Mouse (Mus musculus) adrenal gland, adult (tissue): ENCODE measurements around the gene Fndc7.

Source experiments
- DNase-seq, 2 experiments: peaks; one replicate each; pipeline ENCODE4 v3.0.0; 2022 to 2023; ENCODE audit warnings: low spot score in 1 of 2; ENCODE audit not compliant: inconsistent age in 2 of 2

Fndc7 gene

GRCm38 (mm10) chr3:108856386-108857123 lies 33.3 kb downstream of the Fndc7 start:
- DNase-seq: peak in 1 of 2 experiments; percentile 50

GRCm38 (mm10) chr3:108855864-108856263 lies 33.9 kb downstream of the Fndc7 start:
- DNase-seq: peak; percentile 89 to 93

DNA sequence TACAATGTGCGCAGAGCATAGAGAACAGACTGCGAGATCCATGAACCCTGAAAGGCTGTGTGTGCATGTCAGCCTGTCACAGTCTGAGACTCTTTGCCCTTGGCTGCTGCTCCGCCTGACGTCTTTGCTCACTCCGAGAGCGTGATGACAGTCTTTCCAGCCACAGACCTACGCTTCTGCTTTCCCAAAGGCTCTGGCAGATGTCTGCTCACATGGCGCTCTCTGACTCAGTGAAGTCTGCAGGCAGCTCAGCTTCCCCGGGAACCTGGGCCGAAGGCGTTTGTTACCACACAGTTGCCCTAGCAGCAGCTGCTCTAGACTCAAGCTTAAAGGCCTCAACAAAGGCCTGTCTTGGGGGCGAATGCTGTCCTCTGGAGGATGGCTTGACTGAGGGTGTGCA lies 34.4 kb downstream of the Fndc7 start:
- DNase-seq: peak; percentile 76 to 83

GRCm38 (mm10) chr3:108853266-108853665 lies 36.5 kb downstream of the Fndc7 start:
- DNase-seq: no peak

- DNase-seq: no peak
Observed at GRCm38 (mm10) chr3:108851996-108852697, 37.7 kb downstream of the Fndc7 start.

GRCm38 (mm10) chr3:108851554-108851953 lies 38.3 kb downstream of the Fndc7 start:
- DNase-seq: no peak

GRCm38 (mm10) chr3:108851075-108851474 lies 38.7 kb downstream of the Fndc7 start:
- DNase-seq: no peak

DNA sequence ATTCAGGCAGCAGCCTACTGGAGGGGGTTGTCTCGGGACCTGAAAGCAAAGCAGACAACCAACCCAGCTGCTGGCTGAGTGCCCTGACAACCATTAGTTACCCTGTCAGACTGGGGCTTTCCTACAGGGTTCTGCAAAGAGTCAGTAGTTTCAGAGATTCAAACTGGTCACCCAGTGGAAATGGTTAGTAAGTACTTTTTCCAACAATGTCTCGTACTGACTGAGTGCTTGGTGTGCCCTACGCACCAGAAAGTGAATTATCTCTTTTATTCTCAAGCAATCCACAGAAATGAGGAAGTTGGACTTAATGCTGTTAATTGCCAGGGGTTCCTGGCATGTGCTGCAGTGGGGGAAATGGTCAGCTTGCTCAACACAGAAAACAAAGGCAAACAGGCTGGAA lies 39.3 kb downstream of the Fndc7 start:
- peak; percentile 61 to 84 for DNase-seq

DNA sequence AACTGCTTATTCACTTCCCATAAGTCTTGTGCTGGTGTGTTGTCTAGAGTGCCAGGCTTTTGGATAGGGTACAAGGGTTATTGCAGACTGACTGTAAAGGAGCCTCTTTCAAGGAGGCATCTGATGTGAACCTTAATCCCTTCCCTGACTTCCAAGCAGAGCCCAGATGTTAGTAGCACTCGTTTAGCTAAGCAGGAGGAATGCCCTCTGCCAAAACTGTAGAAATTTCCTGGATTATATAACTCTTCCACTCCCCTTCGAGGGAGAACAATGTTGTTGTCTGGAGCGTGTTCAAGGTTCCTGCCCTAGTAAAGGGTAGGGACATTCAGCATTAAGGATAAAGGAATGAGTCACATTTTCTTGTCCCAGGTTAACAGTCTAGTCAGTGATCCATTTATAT lies 43.2 kb downstream of the Fndc7 start:
- DNase-seq: peak; percentile 35 to 75

DNA sequence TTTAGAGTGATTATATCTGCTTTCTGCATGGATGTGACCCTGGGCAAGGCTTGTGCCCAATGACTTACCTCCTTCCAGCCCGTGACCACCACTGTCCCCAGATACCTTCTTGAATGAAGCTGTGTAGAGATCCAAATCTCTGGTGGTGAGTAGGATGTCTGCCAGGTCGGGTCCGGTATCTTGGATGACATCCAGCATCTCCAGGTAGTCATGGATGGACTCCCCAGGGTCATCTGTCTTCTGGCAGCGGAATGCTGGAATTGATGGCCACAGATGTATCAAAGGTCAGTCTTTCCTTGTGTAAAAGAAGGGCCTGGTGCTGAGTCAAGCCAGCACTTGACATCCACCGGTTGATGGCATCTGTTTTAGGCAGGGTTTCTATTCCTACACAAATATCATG lies 45.3 kb downstream of the Fndc7 start:
- peak in 1 of 2 experiments; percentile 32 for DNase-seq

DNA sequence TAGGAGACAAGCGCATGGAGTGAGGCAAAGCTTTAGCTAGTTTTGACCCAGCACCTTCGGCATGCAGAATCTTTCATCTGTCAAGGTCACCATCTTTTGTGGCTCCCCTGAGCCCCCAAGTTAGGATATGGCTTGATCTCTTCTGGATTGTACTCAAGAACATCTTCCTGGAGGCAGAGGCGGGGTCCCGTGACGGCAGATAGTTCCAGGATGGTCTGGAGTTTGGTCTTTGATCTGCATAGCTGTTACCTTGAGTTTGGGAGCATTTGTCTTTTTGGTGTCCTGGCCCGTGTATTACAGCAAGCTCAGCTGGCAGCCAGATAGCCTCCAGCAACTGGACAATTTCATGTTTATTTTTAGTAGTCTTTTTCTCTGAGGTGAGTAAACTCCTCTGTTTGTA lies 45.8 kb downstream of the Fndc7 start:
- peak; percentile 33 to 66 for DNase-seq

GRCm38 (mm10) chr3:108840716-108841054 lies 49.1 kb downstream of the Fndc7 start:
- no peak for DNase-seq

DNA sequence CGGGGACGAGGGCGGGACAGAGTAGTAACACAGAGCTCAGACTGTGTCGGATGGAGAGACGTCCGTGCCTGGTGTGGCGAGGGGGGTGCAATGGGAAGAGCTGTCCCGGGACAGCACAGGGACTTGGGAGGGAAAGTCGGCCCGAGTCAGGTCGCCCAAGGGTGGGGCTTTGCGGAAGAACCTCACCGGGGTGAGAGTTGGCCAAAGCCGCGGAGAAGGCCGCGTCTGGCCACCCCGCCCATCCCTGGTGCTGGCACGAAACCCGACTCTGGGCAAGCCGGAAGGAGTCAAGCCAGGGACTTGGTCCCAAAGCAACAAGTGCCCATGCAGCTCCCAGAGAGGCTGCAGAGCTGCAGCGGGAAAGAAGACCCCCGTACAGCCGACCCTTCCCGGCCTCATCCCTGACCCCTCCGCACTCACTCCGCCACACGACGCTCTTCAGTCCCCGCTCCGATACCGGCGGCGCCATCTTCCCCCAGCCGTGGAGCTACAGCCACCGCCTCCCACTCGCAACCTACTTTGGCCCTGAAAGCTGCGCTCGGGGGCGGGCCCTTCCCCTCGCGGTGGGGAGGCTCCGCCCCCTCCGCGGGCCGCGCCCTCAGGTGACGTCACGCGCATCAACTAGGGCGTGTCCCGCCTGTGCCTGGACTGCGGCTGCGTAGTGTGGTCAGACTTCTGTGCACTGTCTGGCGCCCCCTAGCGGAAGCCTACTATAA lies 49.6 kb downstream of the Fndc7 start, which contains the start of gene Stxbp3:
TSS of gene Stxbp3 (minus strand) at position 527 of the 716 bp plus-strand sequence.
- DNase-seq: peak; percentile 99 to 100

- no peak for DNase-seq
Observed at GRCm38 (mm10) chr3:108839647-108839999, 50.2 kb downstream of the Fndc7 start.

GRCm38 (mm10) chr3:108838980-108839379 lies 50.8 kb downstream of the Fndc7 start:
- DNase-seq: peak in 1 of 2 experiments; percentile 24

DNA sequence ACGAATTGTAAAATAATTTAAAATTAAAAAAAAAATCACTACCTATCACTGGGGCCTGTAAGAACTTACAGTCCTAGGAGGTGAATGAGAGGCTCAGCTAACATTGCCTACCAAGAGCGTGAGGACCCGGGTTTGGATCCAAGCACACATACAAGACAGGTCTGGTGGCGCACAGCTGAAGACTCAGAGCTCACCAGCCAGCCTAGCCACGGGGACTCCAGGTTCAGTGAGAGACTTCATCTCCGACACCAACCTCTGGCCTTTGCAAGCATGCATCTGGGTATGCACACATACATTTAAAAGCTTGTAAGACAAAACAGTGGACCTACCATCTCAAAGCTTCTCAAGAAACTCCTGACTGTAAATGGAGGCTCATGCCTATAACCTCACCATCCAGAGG lies 52.9 kb downstream of the Fndc7 start:
- no peak for DNase-seq

- DNase-seq: peak in 1 of 2 experiments; percentile 51
Observed at GRCm38 (mm10) chr3:108833717-108834116, 56.1 kb downstream of the Fndc7 start.

DNA sequence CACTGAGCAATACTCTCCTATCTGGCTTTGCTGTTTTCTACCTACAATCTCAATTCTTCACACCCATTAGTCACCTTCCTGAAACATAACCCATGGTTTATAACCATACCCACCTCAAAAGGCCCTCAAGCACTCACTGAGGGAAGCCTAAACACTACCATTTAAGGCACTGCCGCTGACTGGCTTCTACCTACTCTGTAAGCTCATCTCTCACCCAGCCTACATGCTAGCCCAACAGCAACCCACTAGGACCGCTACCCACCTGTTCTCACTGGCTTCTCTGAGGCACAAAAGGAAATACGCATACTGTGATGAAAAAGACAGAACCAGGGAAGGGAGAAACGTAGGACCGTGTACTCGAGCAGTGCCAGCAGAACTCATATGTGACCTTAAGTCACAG lies 58.1 kb downstream of the Fndc7 start:
- no peak for DNase-seq

- no peak for DNase-seq
Observed at GRCm38 (mm10) chr3:108830493-108830892, 59.3 kb downstream of the Fndc7 start.

DNA sequence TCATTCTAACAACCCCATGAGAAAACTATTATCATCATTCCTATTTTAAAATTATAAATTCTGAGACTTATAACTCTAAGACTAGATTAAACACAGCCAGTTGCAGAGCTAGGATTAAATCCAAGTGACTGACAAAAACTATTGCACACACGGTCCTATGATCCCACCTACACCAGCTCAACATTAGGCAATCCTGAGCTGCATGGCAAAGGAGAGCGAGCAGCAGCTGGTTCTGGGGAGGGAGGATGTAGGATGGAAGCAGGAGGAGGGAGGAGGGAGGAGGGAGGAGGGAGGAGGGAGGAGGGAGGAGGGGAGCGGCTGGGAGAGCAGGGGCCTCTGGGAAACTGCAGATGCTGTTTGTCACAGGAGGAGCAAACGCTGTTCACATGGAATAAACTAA lies 74.2 kb downstream of the Fndc7 start:
- no peak for DNase-seq

GRCm38 (mm10) chr3:108810747-108811263 lies 79.0 kb downstream of the Fndc7 start:
- DNase-seq: peak in 1 of 2 experiments; percentile 72

- no peak for DNase-seq
Observed at GRCm38 (mm10) chr3:108805622-108806021, 84.2 kb downstream of the Fndc7 start.
